Mouse (Mus musculus) megakaryocyte-erythroid progenitor cell, adult 5-6 weeks (primary cell): ENCODE results near the gene Rnf41. TPM values are rescaled to one million over a fixed set of nuclear protein-coding genes. Genes with fewer than 3 reads are reported as not detected.

Experiments used
- ATAC-seq: replicated peaks from 2 replicates; pipeline ENCODE4 v1.8.0; 2016; ENCODE audit warnings: mild to moderate bottlenecking, inconsistent platforms; ENCODE audit not compliant: severe bottlenecking, poor library complexity, low FRiP score, low TSS enrichment
- total RNA-seq, 2 experiments: library from RNA; stranded (forward) in 1 of 2; stranded (reverse) in 1 of 2; fragments of 200-1000, 215-1000 nt in 1 of 2; fragments of >200 nt in 1 of 2; fragmentation: Nextera tagmentation in 1 of 2; gene quantifications; 2 replicates each; pipeline ENCODE4 v1.2.3; 2014 to 2017

The Rnf41 gene
- total RNA-seq (2014; fragmentation: Nextera tagmentation) (20.9 and 21.6 TPM in 2 replicates), total RNA-seq (2017) (8.8 and 12.9 TPM in 2 replicates)

DNA sequence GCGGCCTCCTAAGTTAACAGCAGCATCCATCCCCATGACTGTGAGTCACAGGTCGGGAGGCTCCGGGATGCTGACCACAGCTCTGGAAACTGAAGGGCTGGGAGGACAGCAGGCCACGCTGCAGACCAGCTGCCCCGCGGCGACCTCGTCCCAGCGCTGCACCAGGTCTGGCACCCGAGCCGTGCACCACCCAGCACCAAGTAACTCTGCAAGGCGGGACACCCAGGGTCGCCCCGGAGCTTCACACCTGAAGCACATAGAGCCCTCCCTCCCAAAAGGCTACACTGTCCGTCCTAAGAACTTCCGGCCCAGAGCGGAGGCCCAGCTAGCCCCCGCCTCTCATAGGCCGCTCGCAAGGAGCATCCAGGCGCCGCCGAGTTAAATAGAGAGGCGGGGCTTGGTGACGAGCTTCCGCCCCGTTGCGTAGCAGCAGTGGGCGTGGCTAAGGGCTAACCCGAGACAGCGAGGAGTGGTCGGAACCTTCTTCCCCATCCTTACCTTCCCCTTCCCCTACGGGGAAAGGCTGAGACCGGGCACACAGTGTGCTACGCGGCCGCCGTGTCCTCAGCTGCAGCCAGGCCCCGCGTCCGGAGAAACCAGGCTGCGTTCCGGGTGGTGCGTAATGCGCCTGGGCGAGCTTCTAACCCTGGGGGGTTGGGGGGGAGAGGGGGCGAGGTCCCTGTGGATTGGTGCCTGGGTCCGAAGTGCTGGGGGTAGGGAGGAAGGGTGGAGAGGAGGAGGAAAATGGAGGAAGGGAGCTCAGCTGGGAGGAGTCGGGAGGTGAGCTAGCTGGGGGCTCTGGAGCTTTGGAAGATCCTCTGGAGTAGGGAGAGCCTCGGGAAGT, at the start of gene Rnf41, which contains the start of gene Nabp2:
Gene Rnf41 (plus strand): TSS at position 447 of the 844 bp plus-strand sequence.
Gene Nabp2 (minus strand): TSS at position 282 of the 844 bp plus-strand sequence.
- ATAC-seq: peak; percentile 76

DNA sequence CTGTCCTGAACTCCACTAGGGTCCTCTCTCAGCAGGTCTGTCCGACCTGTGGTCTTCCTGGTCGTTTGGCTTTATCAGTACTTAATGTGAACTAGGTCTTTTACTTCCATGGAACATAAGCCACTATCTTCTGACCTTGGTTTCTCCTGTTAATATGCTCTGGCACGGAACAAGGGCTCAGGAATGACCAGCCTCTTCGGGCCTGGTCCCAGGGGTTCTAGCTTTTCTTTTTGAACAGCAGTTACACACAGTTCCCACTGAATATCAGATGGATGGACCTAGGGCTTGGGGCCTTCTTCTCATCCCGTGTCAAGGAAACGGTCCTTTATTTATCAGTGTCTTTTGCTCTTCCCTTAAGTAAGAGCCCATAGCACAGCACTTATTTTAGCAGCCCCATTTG, 49.6 kb upstream of the Rnf41 start:
- ATAC-seq: no peak

DNA sequence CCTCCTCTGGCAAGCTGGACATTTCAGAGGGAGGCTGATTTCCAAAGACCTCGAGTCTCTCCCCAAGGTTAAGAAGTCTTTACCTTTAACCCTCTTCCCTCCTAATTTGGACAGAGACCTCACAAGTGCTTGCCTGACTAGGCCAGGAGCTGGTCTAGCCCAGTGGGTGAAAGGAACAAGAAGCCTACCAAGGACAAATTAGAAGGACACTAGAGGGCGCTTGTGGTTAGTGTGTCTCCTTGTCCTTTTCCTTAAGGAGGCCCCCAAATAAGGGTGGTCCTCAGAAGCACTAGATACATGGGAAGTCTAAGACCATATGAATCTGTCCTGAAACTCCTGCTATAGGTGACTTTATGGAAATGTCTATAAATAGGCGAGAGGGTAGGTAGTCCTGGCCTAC, 48.9 kb upstream of the Rnf41 start:
- no peak for ATAC-seq

DNA sequence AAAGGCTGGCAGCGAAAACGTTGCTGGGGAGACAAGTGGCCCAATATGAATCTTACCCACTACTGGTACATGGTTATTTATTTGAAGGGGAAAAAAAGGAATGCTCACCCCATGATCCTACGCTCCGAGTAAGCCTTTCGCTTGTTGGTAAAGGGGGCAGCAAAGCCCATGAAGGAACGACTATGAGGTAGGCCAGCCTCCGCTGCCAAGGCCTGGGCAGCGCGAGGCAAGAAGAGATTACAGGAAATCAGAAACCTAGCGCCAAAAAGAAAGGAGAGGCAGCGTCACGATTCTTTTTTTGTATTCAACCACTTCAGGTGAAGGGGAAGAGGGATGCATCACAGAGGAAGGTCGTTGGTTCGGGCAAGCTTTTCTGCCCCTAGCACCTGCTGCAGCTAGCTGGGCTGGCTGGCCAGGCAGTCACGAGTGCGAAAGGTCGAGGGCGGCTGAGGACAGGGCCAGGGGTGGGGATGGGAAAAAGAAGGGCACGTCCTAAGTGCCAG, 43.5 kb upstream of the Rnf41 start:
- ATAC-seq: peak; percentile 11; the same call in 1 of the 2 replicates

DNA sequence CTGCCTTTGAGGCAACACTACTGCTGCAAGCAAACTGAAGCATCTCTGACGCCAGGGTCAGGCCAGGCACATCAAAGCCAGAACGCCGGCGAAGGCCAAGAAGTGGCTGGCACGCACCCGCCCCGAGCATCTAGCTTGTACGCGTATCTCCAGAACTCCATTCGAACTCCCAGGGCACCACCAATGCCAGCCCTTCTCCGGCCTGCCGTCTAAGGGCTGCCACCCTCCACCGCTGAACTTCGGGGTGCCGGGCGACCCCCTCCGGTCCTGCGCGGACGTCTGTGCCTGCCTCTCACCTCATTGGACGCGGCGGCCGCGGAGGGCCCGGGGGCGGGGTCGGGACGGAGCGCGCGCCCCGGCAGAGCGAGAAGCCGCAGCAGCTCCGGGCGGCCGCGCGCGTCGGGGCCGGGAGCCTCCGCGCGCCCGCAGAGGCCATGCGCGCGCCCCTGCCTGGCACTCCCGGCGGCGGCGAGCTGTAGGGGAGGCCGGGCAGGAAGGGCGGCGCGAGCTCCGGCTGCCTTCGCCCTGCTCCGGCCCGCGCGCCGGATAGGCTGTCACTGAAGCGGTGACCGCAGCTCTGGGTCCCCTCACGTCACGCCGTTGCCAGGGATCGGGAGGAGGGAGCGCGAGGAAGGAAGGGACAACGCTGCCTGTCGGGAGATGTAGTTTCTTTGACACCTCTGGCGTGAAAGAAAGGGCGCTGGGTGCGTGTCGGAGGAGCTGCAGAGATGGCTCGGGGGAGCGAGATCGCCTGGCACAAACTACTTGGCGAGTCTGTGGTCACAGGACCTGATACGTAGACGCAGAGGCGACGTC, 42.8 kb upstream of the Rnf41 start, which contains the start of gene Coq10a:
Gene Coq10a (minus strand): TSS at position 596 of the 816 bp plus-strand sequence.
- peak; percentile 85 for ATAC-seq

DNA sequence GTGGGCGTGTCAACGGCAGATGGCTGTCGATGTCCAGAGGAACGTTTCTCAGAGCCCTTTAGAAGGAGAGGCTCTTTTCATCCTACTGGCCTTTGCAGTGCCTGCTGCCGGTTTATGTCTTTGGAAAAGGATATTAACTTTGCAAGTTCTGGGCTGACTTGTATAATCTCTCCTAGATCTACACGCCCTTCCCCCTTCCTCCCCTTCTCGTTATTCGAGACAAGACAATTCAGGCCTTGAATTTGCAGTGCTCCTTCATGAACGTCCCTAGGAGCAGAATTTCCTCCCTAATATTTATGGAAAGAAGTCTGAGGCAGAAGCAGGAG, 42.3 kb upstream of the Rnf41 start:
- ATAC-seq: no peak

DNA sequence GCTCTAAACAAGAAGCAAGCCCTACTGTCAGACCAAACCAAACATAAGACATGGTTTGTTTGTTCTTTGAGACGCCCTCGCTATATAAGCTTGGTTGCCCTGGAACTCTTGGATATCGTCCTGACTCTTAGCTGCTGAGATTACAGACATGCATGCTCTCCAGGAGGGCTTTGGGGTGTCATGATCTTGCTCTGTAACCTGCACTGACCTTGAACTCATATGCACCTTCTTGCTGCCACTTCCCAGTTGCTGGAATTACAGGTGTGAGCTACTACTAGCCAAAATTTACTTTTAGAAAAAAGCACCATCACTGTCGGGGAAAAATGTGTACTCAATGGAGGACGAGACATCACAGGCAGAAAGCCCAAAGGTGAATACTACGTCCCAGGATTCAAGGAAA, 41.9 kb upstream of the Rnf41 start:
- no peak for ATAC-seq

DNA sequence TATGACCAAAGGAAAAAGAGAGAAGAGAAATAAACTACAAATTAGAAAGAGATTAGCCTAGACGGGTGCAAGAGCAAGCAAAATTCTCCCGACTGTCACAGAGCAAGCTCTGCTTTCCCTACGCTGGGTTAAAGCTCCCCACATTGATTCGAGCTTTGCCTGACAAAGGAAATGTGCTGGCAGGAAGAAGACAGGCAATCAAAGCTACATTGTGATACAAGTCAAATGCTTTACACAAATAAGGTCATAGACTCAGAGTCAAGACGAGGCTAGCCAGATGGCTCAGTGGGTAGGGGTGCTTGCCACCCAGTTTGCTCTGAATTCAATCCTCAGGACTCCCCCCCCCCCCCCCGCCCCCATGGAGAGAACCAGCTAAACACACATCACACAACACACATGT, 41.4 kb upstream of the Rnf41 start:
- no peak for ATAC-seq

DNA sequence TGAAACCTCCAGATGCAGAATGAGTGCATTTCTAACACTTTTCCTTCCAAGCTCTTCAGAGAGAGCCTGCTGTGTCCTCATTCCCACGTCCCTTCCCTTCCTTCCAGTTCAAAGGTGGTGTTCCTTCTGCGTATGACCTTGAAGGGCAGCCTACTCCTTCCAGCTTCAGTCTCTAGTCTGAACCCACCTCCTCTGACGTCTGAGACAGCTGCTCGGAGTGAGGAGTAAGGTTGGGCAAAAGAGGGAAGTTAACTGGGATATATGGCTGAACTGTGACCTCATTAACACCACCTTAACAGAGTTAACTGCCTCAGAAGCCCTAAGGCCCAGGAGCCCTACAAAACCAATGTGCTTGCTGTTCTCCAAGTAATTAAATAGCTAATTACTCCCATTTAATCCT, 40.9 kb upstream of the Rnf41 start:
- ATAC-seq: no peak

DNA sequence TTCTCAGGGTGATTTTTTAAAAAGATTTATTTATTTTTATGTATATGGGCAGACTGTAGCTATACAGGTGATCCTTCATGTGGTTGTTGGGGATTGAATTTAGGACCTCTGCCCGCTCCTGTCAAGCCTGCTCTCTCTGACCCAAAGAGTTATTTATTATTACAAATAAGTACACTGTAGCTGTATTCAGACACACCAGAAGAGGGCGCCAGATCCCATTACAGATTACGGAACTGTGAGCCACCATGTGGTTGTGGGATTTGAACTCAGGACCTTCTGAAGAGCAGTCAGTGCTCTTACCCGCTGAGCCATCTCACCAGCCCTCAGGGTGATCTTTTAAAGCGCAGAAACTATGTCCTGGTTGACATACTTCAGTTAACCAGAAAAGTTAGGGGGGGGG, 39.3 kb upstream of the Rnf41 start:
- ATAC-seq: no peak

DNA sequence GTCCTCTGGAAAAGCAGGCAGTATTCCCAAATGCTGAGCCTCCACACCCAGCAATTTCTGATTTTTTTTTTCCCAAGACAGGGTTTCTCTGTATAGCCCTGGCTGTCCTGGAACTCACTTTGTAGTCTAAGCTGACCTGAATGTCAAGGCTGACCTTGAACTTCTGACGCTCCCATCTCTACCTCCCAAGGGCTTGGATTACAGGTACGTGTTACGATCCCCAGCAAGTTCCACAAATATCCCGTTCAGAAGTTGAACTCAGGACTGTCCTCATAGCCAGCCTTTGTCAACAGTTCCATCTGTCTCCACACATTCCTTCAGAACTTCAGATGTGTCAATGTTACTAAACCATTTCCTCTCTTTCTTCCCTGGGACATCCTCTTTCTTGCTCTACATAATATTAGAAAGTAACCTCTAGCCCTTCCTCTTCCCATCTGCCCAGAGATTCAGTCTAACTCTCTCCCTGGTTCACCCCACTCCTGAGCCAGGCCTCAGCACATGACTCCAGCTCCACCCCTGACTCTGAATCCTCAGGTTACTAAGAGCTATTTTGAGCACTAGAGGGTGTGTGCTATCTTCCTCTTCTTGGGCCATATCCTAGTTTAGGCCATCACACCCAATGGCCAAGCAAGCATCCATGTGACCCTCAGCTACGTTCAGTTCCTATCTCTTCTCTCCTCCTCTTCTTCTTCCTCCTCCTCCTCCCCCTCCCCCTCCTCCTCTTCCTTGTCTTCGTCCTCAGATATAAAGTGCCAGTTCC, 38.3 kb upstream of the Rnf41 start:
- ATAC-seq: 0 out of 2 replicates have a peak, but pooled peaks have one; percentile 12

DNA sequence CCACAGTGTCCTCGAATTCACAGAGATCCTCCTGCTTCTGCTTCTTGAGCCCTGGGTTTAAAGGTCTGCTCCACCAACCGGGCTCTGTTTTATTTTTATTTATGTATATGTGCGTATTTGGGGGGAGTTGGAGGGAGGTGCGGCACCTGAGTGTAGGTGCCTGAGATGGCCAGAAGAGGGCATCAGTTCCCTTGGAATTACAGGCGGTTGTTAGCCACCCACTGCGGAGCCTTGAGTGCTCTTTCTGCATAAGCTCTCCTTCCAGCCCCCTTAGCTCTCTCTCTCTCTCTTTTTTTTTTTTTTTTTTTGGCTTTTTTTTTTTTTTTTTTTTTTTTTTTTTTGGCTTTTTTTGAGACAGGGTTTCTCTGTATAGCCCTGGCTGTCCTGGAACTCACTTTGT, 37.1 kb upstream of the Rnf41 start:
- no peak for ATAC-seq

DNA sequence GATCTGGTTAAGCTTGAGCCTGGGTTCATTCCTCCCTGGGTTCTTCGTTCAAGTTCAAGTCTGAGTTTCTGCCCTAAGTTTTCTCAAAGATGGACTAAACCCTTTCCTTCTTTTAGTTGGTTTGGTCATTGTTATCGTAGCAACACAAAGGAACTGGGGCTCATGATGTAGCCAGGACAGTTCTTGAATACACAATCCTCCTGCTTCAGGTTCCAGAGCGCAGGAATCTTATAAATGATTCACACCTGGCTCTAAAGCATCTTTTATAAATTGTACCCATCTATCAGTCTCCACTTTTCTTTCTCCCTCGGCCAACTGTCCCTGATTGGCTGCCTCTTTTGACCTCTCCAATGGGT, 35.4 kb upstream of the Rnf41 start:
- no peak for ATAC-seq

DNA sequence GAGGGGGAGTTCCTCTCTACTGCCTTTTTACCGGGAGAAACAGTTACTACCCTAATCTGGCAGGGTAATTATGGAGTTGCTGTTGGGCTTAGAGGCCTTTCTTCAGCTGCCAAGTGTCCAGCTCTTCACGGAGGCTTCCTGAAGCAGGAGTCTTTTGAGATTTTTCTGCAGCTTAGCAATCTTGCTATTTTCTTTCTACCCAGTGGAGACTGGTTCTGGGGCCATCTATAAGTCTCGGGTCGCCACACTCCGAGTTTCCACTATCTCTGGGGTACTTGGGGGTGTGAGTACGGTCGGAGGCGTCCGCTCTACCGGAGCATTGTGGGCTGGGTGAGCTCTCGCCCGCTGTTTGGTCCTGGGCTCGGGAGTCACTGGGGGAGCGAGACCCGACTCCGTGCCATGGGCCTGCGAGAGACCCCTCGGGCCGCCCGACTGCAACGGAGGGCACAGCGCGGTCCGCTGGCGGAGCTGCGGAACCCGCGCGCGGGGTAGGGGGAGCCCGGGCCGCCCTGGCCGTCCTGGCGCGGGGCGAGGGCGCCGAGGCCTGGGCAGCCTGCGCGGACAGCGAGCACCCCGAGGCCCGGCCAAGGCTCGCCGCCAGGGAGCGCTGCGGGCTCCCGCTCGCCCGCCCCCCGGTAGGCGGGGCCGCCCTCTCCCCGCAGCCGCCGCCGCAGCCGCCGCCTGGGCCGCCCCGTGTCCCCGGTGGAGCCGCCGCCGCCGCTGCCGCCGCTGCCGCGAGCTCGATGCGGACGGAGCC, 34.8 kb upstream of the Rnf41 start, which contains the start of gene Ankrd52:
Gene Ankrd52 (plus strand): TSS at position 661 of the 757 bp plus-strand sequence.
- peak; percentile 43 for ATAC-seq

DNA sequence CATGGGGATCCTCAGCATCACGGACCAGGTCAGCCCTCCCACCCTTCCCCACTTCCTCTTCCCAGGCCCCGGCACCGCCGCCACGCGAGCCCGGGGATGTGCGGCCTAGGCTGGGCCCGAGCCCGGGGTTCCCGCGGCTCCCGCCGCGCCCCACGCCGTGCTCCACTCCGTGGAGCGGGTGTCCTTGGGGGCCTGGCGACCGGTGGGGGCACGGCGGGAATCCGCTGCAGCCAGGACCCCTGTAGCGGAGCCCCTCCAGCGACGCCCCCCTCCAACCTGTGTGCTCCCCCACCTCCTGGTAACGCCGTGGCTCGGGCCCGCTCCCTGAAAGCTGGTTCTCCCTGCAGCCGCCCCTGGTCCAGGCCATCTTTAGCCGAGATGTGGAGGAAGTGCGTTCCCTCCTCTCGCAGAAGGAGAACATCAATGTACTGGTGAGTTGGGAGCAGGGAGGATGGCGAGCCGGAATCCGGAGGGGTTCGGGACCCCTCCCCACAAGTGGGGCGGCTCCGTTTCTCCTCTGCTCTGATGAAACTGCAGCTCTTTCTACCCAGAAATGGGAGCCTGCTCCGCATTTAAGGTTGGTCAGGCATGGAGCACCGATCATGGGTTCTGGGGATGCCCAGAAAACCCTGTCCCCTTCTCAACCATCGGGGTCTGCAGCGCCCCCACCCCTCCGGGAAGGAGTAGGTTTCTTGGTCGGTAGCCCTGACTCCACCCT, 34.1 kb upstream of the Rnf41 start:
- ATAC-seq: no peak; the same call in 1 of the 2 replicates

DNA sequence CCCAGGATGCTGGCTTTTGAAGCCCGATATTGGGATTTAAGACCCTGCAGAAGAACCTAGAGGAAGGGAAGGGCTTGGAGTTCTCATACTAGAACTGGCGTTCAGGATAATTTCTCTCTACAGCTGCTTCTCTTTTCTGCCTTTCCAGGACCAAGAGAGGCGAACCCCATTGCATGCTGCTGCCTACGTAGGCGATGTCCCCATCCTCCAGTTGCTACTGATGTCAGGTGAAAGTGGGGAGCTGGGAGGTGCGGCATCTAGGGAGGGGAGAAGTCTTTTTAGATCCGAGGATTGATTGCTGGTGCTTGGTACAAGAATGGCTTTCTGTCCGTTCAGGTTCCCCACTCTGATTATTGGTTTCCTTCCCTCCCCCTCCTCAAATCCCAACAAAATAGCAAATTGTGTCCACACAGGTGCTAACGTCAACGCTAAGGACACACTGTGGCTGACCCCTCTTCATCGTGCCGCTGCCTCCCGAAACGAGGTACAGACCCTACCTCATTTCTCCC, 33.5 kb upstream of the Rnf41 start:
- no peak for ATAC-seq

DNA sequence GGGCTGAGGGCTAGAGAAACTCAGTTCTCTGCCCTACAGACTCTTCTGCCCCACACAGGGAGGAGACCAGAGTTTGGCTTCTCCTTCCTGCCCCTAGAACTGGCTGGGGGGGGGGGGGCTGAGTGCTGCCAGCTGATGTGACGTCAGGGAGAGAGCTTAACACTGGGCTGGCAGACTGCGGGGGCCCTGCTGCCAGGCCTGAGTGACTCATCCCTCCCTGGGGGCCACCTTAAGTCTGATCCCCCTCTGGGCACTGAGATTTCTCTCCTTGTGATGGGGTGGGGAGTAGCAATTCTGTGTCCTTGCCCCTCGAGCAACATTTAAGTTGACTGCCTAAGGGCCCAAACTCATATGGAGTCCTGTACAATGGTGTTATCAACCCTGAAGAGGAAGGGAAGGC, 33.0 kb upstream of the Rnf41 start:
- ATAC-seq: no peak

DNA sequence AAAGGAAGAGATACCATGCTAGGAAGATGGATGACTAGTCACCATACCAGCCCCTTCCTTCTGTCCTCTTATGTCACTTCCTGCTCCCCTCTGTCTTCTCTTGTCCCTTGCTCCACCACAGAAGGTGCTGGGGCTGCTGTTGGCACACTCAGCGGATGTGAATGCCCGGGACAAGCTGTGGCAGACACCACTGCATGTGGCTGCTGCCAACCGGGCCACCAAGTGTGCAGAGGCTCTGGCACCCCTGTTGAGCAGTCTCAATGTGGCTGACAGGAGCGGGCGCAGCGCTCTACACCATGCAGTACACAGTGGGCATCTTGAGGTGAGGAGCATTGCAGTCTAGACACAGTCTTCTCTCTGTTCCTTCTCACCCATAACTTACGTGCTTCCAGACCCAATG, 32.2 kb upstream of the Rnf41 start:
- ATAC-seq: no peak
